In the genomic region with DNA sequence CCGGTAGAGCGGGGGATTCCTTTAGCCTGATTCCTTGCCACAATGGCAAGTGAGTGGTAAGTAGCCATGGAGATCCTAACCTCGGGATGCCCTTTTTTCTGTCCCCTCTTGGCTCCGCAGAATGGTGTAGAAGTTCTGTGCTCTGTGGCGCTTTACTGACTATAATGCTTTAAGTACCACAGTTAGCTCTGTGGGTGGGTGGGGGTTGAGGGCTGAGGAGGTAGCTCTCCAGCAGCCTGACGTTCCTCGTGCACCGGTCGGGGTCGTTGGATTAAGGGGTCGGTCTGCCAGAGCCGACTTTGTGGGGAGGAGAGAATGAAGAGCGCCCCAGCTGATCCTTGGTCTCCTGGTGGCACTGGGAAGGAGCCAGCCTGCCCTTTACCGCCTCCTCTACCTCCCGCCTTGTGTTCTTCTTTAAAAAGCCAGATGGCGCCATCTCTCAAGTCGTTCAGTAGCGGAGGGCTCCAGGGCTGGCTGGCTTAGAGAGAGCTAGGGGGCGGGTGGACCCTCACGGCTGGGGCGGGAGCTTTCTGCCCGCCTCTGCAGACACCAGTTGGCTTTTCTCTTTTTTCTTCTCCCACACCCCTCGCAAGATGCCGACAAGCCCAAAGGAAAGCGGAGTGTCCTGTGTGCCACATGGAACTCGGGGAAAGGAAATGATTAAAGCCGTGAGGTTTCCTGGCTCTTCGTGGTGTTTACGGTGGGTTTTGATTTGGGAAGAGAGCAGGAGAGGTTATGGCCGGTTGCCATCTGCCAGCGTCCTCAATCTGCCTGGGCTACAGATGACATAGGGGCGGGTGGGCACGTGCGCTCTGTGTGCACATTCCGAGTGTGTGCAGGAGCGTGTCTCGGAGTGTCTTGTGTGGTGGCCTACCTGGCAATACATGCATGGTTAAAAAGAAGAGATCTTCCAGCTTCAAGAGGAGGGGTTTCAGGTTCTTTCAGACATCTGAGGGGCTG, we compare ENCODE assay signal across 8 mouse cellular contexts. TPM values are rescaled to one million over a fixed set of nuclear protein-coding genes. Genes with fewer than 3 reads are reported as not detected.
DNase-seq lines count a peak whose midpoint lies in the region; ATAC-seq and TF ChIP-seq lines count a peak whose summit lies in the region.

No protein-coding gene starts in this region.

- peak; percentile 96 for ATAC-seq in forebrain, embryonic 11.5 days (replicated peaks; ENCODE audit: low FRiP score)
- ATAC-seq in hindbrain, embryonic 15.5 days (ENCODE audit: low FRiP score, low read depth) = peak; percentile 97
- no peak for ATAC-seq in liver, embryonic 13.5 days (ENCODE audit: low read depth)
- peak; percentile 96 for ATAC-seq in neural tube, embryonic 15.5 days (ENCODE audit: low FRiP score)

- no peaks in the 10 kb centered on the region for H3K27me3 ChIP-seq in CH12.LX (replicated peaks)
- peaks cover 53% of the 10 kb centered on the region for H3K27me3 ChIP-seq in forebrain, embryonic 11.5 days (ENCODE audit: control insufficient read depth, insufficient read depth, low read length)
- H3K27me3 ChIP-seq in hindbrain, embryonic 15.5 days = peaks cover 59% of the 10 kb centered on the region
- peaks cover 65% of the 10 kb centered on the region for H3K27me3 ChIP-seq in liver, embryonic 13.5 days
- H3K27me3 ChIP-seq in neural tube, embryonic 15.5 days (replicated peaks) = peaks cover 62% of the 10 kb centered on the region

- TF ChIP-seq RAD21 in CH12.LX (IDR thresholded peaks at IDR 0.05; ENCODE audit: low read depth, low read length) = peak; percentile 20

- TF ChIP-seq CTCF in CH12.LX (conservative IDR thresholded peaks at IDR 0.05 in 1 of 2, IDR thresholded peaks at IDR 0.05 in 1 of 2; ENCODE audit: low read depth in 2 of 2, low read length in 2 of 2) = peak in 1 of 2 experiments; percentile 55; a peak in 2 of 4 replicates

- H3K27ac ChIP-seq in CH12.LX (ENCODE audit: insufficient read depth, low read depth) = no peak overlapping the region
- H3K27ac ChIP-seq in forebrain, embryonic 11.5 days (ENCODE audit: low read depth, low read length) = no peak overlapping the region
- no peak overlapping the region for H3K27ac ChIP-seq in hindbrain, embryonic 15.5 days (replicated peaks)
- H3K27ac ChIP-seq in liver, embryonic 13.5 days = no peak overlapping the region
- no peak overlapping the region for H3K27ac ChIP-seq in neural tube, embryonic 15.5 days (replicated peaks)

- DNase-seq in adrenal gland, adult 2 months = peak; percentile 31
- DNase-seq in adrenal gland, postnatal 4 days (ENCODE audit: low spot score in 2 of 2) = no peak
- DNase-seq in CH12.LX (ENCODE audit: extremely low read depth) = no peak
- DNase-seq in forebrain, embryonic 11.5 days (ENCODE audit: low spot score) = peak; percentile 79
- no peak for DNase-seq in liver, embryonic 13.5 days
- no peak for DNase-seq in frontal cortex, postnatal 25 days (ENCODE audit: low spot score in 2 of 2)

- no peak for TF ChIP-seq EP300 in CH12.LX (IDR thresholded peaks at IDR 0.05; ENCODE audit: low read length)

- no peaks in the 10 kb centered on the region for H3K4me1 ChIP-seq in CH12.LX (ENCODE audit: control insufficient read depth in 1 of 2, insufficient read depth in 2 of 2)
- peaks cover 2% of the 10 kb centered on the region; the same call in 1 of the 2 replicates for H3K4me1 ChIP-seq in forebrain, embryonic 11.5 days (replicated peaks; ENCODE audit: control insufficient read depth, insufficient read depth, low read length)
- peaks cover 9% of the 10 kb centered on the region for H3K4me1 ChIP-seq in hindbrain, embryonic 15.5 days (replicated peaks)
- H3K4me1 ChIP-seq in liver, embryonic 13.5 days (replicated peaks) = no peaks in the 10 kb centered on the region
- peaks cover 9% of the 10 kb centered on the region for H3K4me1 ChIP-seq in neural tube, embryonic 15.5 days

- H3K9me3 ChIP-seq in CH12.LX (replicated peaks; ENCODE audit: low read length) = no peaks in the 10 kb centered on the region
- no peaks in the 10 kb centered on the region for H3K9me3 ChIP-seq in forebrain, embryonic 11.5 days (ENCODE audit: control insufficient read depth, low read length)
- no peaks in the 10 kb centered on the region for H3K9me3 ChIP-seq in hindbrain, embryonic 15.5 days
- no peaks in the 10 kb centered on the region for H3K9me3 ChIP-seq in liver, embryonic 13.5 days (replicated peaks)
- no peaks in the 10 kb centered on the region for H3K9me3 ChIP-seq in neural tube, embryonic 15.5 days (replicated peaks)

- no peaks in the 10 kb centered on the region for H3K79me2 ChIP-seq in CH12.LX (replicated peaks; ENCODE audit: control insufficient read depth, extremely low read depth, insufficient read depth, poor library complexity, severe bottlenecking)

- no peak overlapping the region for H3K9ac ChIP-seq in CH12.LX (ENCODE audit: insufficient read depth, low read depth)
- H3K9ac ChIP-seq in forebrain, embryonic 11.5 days (ENCODE audit: low read length) = peak overlapping the region; percentile 54
- H3K9ac ChIP-seq in hindbrain, embryonic 15.5 days = peak overlapping the region; percentile 32
- H3K9ac ChIP-seq in liver, embryonic 13.5 days = no peak overlapping the region
- H3K9ac ChIP-seq in neural tube, embryonic 15.5 days (replicated peaks) = peak overlapping the region; percentile 37

- WGBS in forebrain, embryonic 11.5 days = 1% methylated on average over 37 of the region's 37 CpGs
- 1% methylated on average over 37 of the region's 37 CpGs for WGBS in hindbrain, embryonic 15.5 days
- 4% methylated on average over 37 of the region's 37 CpGs for WGBS in liver, embryonic 13.5 days (ENCODE audit: insufficient replicate concordance)
- WGBS in neural tube, embryonic 15.5 days = 1% methylated on average over 37 of the region's 37 CpGs

- TF ChIP-seq POLR2A in CH12.LX (IDR thresholded peaks at IDR 0.05; ENCODE audit: low read depth, low read length) = no peak

- H3K4me3 ChIP-seq in CH12.LX (replicated peaks in 1 of 3; ENCODE audit: low read depth in 2 of 3, low read length in 2 of 3, poor library complexity in 1 of 3) = no peak overlapping the region
- peak overlapping the region; percentile 35 for H3K4me3 ChIP-seq in forebrain, embryonic 11.5 days (ENCODE audit: low read depth, low read length)
- peak overlapping the region; percentile 44 for H3K4me3 ChIP-seq in hindbrain, embryonic 15.5 days
- H3K4me3 ChIP-seq in liver, embryonic 13.5 days (replicated peaks) = peak overlapping the region; percentile 18
- peak overlapping the region; percentile 44 for H3K4me3 ChIP-seq in neural tube, embryonic 15.5 days (replicated peaks)

- in situ Hi-C loops in CH12.LX (cut with MboI; ENCODE audit: low pct_ligation_motif_present, low pct_unique_long_range_greater_than_20kb, low sequenced_read_pairs) = no loop called here

- dilution Hi-C loops in CH12.LX (cut with MboI; ENCODE audit: extremely low pct_ligation_motif_present, extremely low pct_unique_long_range_greater_than_20kb, low sequenced_read_pairs) = no loop called here

- no peak overlapping the region for H3K4me2 ChIP-seq in CH12.LX (ENCODE audit: insufficient read depth, low read depth, poor library complexity, severe bottlenecking)
- peak overlapping the region; percentile 71 for H3K4me2 ChIP-seq in forebrain, embryonic 11.5 days (ENCODE audit: low read depth, low read length, severe bottlenecking)
- peak overlapping the region; percentile 90 for H3K4me2 ChIP-seq in hindbrain, embryonic 15.5 days
- peak overlapping the region; percentile 36 for H3K4me2 ChIP-seq in liver, embryonic 13.5 days
- H3K4me2 ChIP-seq in neural tube, embryonic 15.5 days = peak overlapping the region; percentile 87

- no peaks in the 10 kb centered on the region for H3K36me3 ChIP-seq in CH12.LX (replicated peaks in 1 of 2; ENCODE audit: control insufficient read depth in 1 of 2, insufficient read depth in 1 of 2, low read length in 1 of 2)
- H3K36me3 ChIP-seq in forebrain, embryonic 11.5 days (ENCODE audit: control insufficient read depth, insufficient read depth, low read length) = no peaks in the 10 kb centered on the region
- no peaks in the 10 kb centered on the region for H3K36me3 ChIP-seq in hindbrain, embryonic 15.5 days
- no peaks in the 10 kb centered on the region for H3K36me3 ChIP-seq in liver, embryonic 13.5 days
- H3K36me3 ChIP-seq in neural tube, embryonic 15.5 days = no peaks in the 10 kb centered on the region

TF ChIP-seq in CH12.LX, 34 proteins besides CTCF, POLR2A, EP300 and RAD21:
- no peak for TF ChIP-seq SIN3A (IDR thresholded peaks at IDR 0.05; ENCODE audit: low read length)
- peak; percentile 31 for TF ChIP-seq SMC3 (IDR thresholded peaks at IDR 0.05; ENCODE audit: low read depth, low read length)

RNA-seq across cellular contexts. Expression of a gene that starts 32.8 kb away (rescaled TPM):
- 10 to 100 TPM; 30.6 to 56.3 TPM for total RNA-seq in adrenal gland, adult 2 months (2021)
- 46.9 and 76.2 TPM in 2 replicates for polyA plus RNA-seq in adrenal gland, adult 2 months (2012; rRNA removed)
- total RNA-seq in adrenal gland, postnatal 4 days (2021) = 10 to 100 TPM; 59.6 to 63.5 TPM
- total RNA-seq in CH12.LX (2012; rRNA removed) (not detected in 2 replicates), CH12.LX (2014; rRNA removed) (not detected in 2 replicates)
- not detected in 2 replicates for polyA plus RNA-seq in CH12.LX (2012; ENCODE audit: insufficient read length, low read depth)
- polyA plus RNA-seq in forebrain, embryonic 11.5 days (2014; fragmentation: Nextera tagmentation; extraction: Ambion mirVana) = not detected in 2 replicates
- polyA plus RNA-seq in hindbrain, embryonic 15.5 days (2015; fragmentation: Nextera tagmentation; extraction: Ambion mirVana) = not detected in 2 replicates
- polyA plus RNA-seq in liver, embryonic 13.5 days (2015; fragmentation: Nextera tagmentation; extraction: Ambion mirVana) = 0.79 and 0.81 TPM in 2 replicates
- polyA plus RNA-seq in neural tube, embryonic 15.5 days (2015; fragmentation: Nextera tagmentation; extraction: Ambion mirVana) = 1.0 TPM in 1 of 2 replicates, not detected in the other

Comparison
In these comparisons a context has a peak if more than half of its experiments do, and no peak if none do; other contexts are left out.
1. DNase-seq: peak in adrenal gland, adult 2 months (single experiment) and forebrain, embryonic 11.5 days (single experiment); none in adrenal gland, postnatal 4 days (0 of 2), CH12.LX (single experiment), liver, embryonic 13.5 days (single experiment) and frontal cortex, postnatal 25 days (0 of 2).
2. H3K4me3 ChIP-seq: peak in forebrain, embryonic 11.5 days (single experiment), hindbrain, embryonic 15.5 days (single experiment), liver, embryonic 13.5 days (single experiment) and neural tube, embryonic 15.5 days (single experiment); none in CH12.LX (0 of 3).
3. H3K9ac ChIP-seq: peak in forebrain, embryonic 11.5 days (single experiment), hindbrain, embryonic 15.5 days (single experiment) and neural tube, embryonic 15.5 days (single experiment); none in CH12.LX (single experiment) and liver, embryonic 13.5 days (single experiment).
4. RNA of a gene that starts 32.8 kb away (polyA plus RNA-seq): 46.9 to 76.2 TPM in adrenal gland, adult 2 months; 0.79 to 0.81 TPM in liver, embryonic 13.5 days, 1.0 TPM in neural tube, embryonic 15.5 days, not detected in hindbrain, embryonic 15.5 days, not detected in CH12.LX and not detected in forebrain, embryonic 11.5 days; every median in the first group is over 10 times any median in the second.